Mouse (Mus musculus) urinary bladder, postnatal 10 days (tissue): ENCODE measurements around the gene Mfap4.
A peak's percentile ranks its signal among the peaks of the same experiment; 100 is the strongest.

ENCODE experiments used
- DNase-seq: peaks from one replicate; pipeline ENCODE4 v3.0.0; 2022; ENCODE audit warnings: low spot score

Gene Mfap4

GRCm38 (mm10) chr11:61483226-61483845 is 1.9 kb upstream of the Mfap4 start:
- no peak for DNase-seq

GRCm38 (mm10) chr11:61484256-61484612 is 997 bp upstream of the Mfap4 start:
- DNase-seq, result no peak

GRCm38 (mm10) chr11:61485541-61486457 is 568 bp downstream of the Mfap4 start:
- no peak for DNase-seq

GRCm38 (mm10) chr11:61486458-61487219 is 1.4 kb downstream of the Mfap4 start:
- DNase-seq, result no peak

GRCm38 (mm10) chr11:61487401-61487800 is 2.2 kb downstream of the Mfap4 start:
- DNase-seq, result peak; percentile 39

- no peak for DNase-seq
Measured at GRCm38 (mm10) chr11:61487936-61488335, 2.7 kb downstream of the Mfap4 start.

GRCm38 (mm10) chr11:61489085-61489484 is 3.9 kb downstream of the Mfap4 start:
- DNase-seq, result no peak

- DNase-seq, result no peak
Measured at GRCm38 (mm10) chr11:61489874-61490273, 4.6 kb downstream of the Mfap4 start.

- no peak for DNase-seq
Measured at GRCm38 (mm10) chr11:61490944-61491520, 5.8 kb downstream of the Mfap4 start.

- no peak for DNase-seq
Measured at GRCm38 (mm10) chr11:61492749-61493401, 7.6 kb downstream of the Mfap4 start.

- no peak for DNase-seq
Measured at GRCm38 (mm10) chr11:61493525-61494128, 8.4 kb downstream of the Mfap4 start.

- peak; percentile 91 for DNase-seq
Measured at GRCm38 (mm10) chr11:61494129-61494997, 9.1 kb downstream of the Mfap4 start, which contains the start of gene Mapk7. Gene Mapk7, minus strand, starts transcription at chr11:61494406.

- no peak for DNase-seq
Measured at GRCm38 (mm10) chr11:61495528-61495927, 10.3 kb downstream of the Mfap4 start.

- DNase-seq, result no peak
Measured at GRCm38 (mm10) chr11:61497490-61497889, 12.3 kb downstream of the Mfap4 start.

GRCm38 (mm10) chr11:61498736-61499504 is 13.7 kb downstream of the Mfap4 start:
- no peak for DNase-seq

- DNase-seq, result no peak
Measured at GRCm38 (mm10) chr11:61503933-61504332, 18.7 kb downstream of the Mfap4 start.

- peak; percentile 82 for DNase-seq
Measured at GRCm38 (mm10) chr11:61504713-61505257, 19.6 kb downstream of the Mfap4 start, which contains the start of gene B9d1. Gene B9d1, plus strand, starts transcription at chr11:61505144.

- no peak for DNase-seq
Measured at GRCm38 (mm10) chr11:61514953-61515352, 29.7 kb downstream of the Mfap4 start.

GRCm38 (mm10) chr11:61517971-61518370 is 32.7 kb downstream of the Mfap4 start:
- no peak for DNase-seq
